In genomic region chr4:99354241-99354640, GRCm38 (mm10) we compare ENCODE assay signal across 11 mouse cellular contexts. TPM values are rescaled to one million over a fixed set of nuclear protein-coding genes. Genes with fewer than 3 reads are reported as not detected.
DNase-seq lines count a peak whose midpoint lies in the region; ATAC-seq and TF ChIP-seq lines count a peak whose summit lies in the region.
"Had no signal": no experiment of that assay in that cellular context is flagged by ENCODE, and none has a peak within 500 bp of the region (broad histone marks: within the 10 kb centered on the region; RNA-seq: fewer than 3 reads in every experiment).

No protein-coding gene starts in this region.

- no peaks in the 10 kb centered on the region for H3K36me3 ChIP-seq in intestine, embryonic 16.5 days (ENCODE audit: control insufficient read depth, insufficient read depth, low read length)
- H3K36me3 ChIP-seq in intestine, postnatal 0 days (ENCODE audit: control insufficient read depth, insufficient read depth) = no peaks in the 10 kb centered on the region
- H3K36me3 ChIP-seq in forebrain, embryonic 13.5 days (ENCODE audit: poor library complexity, severe bottlenecking) = no peaks in the 10 kb centered on the region
- no peaks in the 10 kb centered on the region for H3K36me3 ChIP-seq in midbrain, embryonic 16.5 days (ENCODE audit: control insufficient read depth, insufficient read depth, low read length)
- H3K36me3 ChIP-seq: G1E; heart, embryonic 15.5 days had no signal

- no peak overlapping the region for H3K27ac ChIP-seq in intestine, embryonic 16.5 days (ENCODE audit: low read length)
- H3K27ac ChIP-seq in intestine, postnatal 0 days (ENCODE audit: low read depth, low read length) = no peak overlapping the region
- no peak overlapping the region for H3K27ac ChIP-seq in forebrain, embryonic 13.5 days
- H3K27ac ChIP-seq in midbrain, embryonic 16.5 days (ENCODE audit: low read length) = no peak overlapping the region
- H3K27ac ChIP-seq: heart, embryonic 15.5 days had no signal

- H3K9me3 ChIP-seq in intestine, embryonic 16.5 days (ENCODE audit: control insufficient read depth, low read length) = no peaks in the 10 kb centered on the region
- no peaks in the 10 kb centered on the region for H3K9me3 ChIP-seq in intestine, postnatal 0 days (ENCODE audit: control insufficient read depth)
- peaks cover under 1% of the 10 kb centered on the region; the same call in 1 of the 2 replicates for H3K9me3 ChIP-seq in forebrain, embryonic 13.5 days (replicated peaks)
- H3K9me3 ChIP-seq in midbrain, embryonic 16.5 days (replicated peaks; ENCODE audit: control insufficient read depth, low read length, poor library complexity, severe bottlenecking) = no peaks in the 10 kb centered on the region
- H3K9me3 ChIP-seq: heart, embryonic 15.5 days had no signal

- H3K4me1 ChIP-seq in intestine, embryonic 16.5 days (ENCODE audit: control insufficient read depth, insufficient read depth, low read length) = no peaks in the 10 kb centered on the region
- H3K4me1 ChIP-seq in intestine, postnatal 0 days (replicated peaks; ENCODE audit: control insufficient read depth, insufficient read depth, low read length) = no peaks in the 10 kb centered on the region
- H3K4me1 ChIP-seq in forebrain, embryonic 13.5 days = peaks cover 24% of the 10 kb centered on the region
- H3K4me1 ChIP-seq in midbrain, embryonic 16.5 days (ENCODE audit: control insufficient read depth, insufficient read depth, low read length) = peaks cover 19% of the 10 kb centered on the region
- H3K4me1 ChIP-seq: heart, embryonic 15.5 days had no signal

- H3K4me2 ChIP-seq in intestine, embryonic 16.5 days (ENCODE audit: low read depth, low read length) = 0 out of 2 replicates have a peak overlapping the region, but pooled peaks have one; percentile 2
- H3K4me2 ChIP-seq in intestine, postnatal 0 days (replicated peaks; ENCODE audit: low read depth) = no peak overlapping the region
- H3K4me2 ChIP-seq in forebrain, embryonic 13.5 days = peak overlapping the region; percentile 42
- H3K4me2 ChIP-seq in midbrain, embryonic 16.5 days (ENCODE audit: low read length) = peak overlapping the region; percentile 29
- H3K4me2 ChIP-seq: heart, embryonic 15.5 days had no signal

- H3K27me3 ChIP-seq in intestine, embryonic 16.5 days (replicated peaks; ENCODE audit: control insufficient read depth, insufficient read depth, low read length) = no peaks in the 10 kb centered on the region
- no peaks in the 10 kb centered on the region for H3K27me3 ChIP-seq in intestine, postnatal 0 days (replicated peaks; ENCODE audit: control insufficient read depth, insufficient read depth, low read length)
- peaks cover 13% of the 10 kb centered on the region for H3K27me3 ChIP-seq in forebrain, embryonic 13.5 days
- H3K27me3 ChIP-seq in midbrain, embryonic 16.5 days (ENCODE audit: control insufficient read depth, insufficient read depth, low read depth, low read length) = no peaks in the 10 kb centered on the region

- no peak for ATAC-seq in intestine, embryonic 16.5 days
- no peak for ATAC-seq in intestine, postnatal 0 days
- ATAC-seq in forebrain, embryonic 13.5 days = peak; percentile 61
- peak; percentile 67 for ATAC-seq in midbrain, embryonic 16.5 days
- ATAC-seq in megakaryocyte-erythroid progenitor cell, adult 5-6 weeks (replicated peaks; ENCODE audit: low FRiP score, low TSS enrichment, poor library complexity, severe bottlenecking) = no peak

- 54% methylated on average over 17 of the region's 17 CpGs for WGBS in intestine, embryonic 16.5 days
- WGBS in intestine, postnatal 0 days = 71% methylated on average over 16 of the region's 17 CpGs
- 19% methylated on average over 7 of the region's 17 CpGs for WGBS in forebrain, embryonic 13.5 days
- 55% methylated on average over 16 of the region's 17 CpGs for WGBS in midbrain, embryonic 16.5 days

- no peak for TF ChIP-seq CTCF in intestine, postnatal 0 days (IDR thresholded peaks at IDR 0.05; ENCODE audit: low read depth)

- no peak overlapping the region for H3K9ac ChIP-seq in intestine, embryonic 16.5 days (ENCODE audit: low read depth, low read length)
- no peak overlapping the region for H3K9ac ChIP-seq in intestine, postnatal 0 days (ENCODE audit: low read depth, low read length)
- no peak overlapping the region for H3K9ac ChIP-seq in forebrain, embryonic 13.5 days
- H3K9ac ChIP-seq in midbrain, embryonic 16.5 days (ENCODE audit: low read depth, low read length) = no peak overlapping the region
- H3K9ac ChIP-seq: heart, embryonic 15.5 days had no signal

- DNase-seq in ZHBTc4 (ENCODE audit: low read depth, low spot score) = peak; percentile 39
- DNase-seq in c-Kit-positive CD71-positive TER-119-positive erythroid progenitor cells, embryonic 14.5 days (ENCODE audit: low spot score) = no peak
- no peak for DNase-seq in urinary bladder, postnatal 36 days (ENCODE audit: low spot score in 2 of 2)
- DNase-seq: thymus, adult 2 months had no signal

- H3K4me3 ChIP-seq in intestine, embryonic 16.5 days (ENCODE audit: low read length) = no peak overlapping the region
- no peak overlapping the region for H3K4me3 ChIP-seq in intestine, postnatal 0 days (ENCODE audit: low read depth, low read length)
- no peak overlapping the region for H3K4me3 ChIP-seq in forebrain, embryonic 13.5 days
- no peak overlapping the region for H3K4me3 ChIP-seq in midbrain, embryonic 16.5 days (ENCODE audit: low read depth, low read length)
- H3K4me3 ChIP-seq: heart, embryonic 15.5 days had no signal

RNA-seq across cellular contexts. Expression of gene Gm12689, which starts 58.5 kb away (rescaled TPM):
- polyA plus RNA-seq in intestine, embryonic 16.5 days (2015; fragmentation: Nextera tagmentation; extraction: Ambion mirVana) = 0.12 TPM in 1 of 2 replicates, not detected in the other
- 0.22 and 0.33 TPM in 2 replicates for polyA plus RNA-seq in intestine, postnatal 0 days (2015; fragmentation: Nextera tagmentation; extraction: Ambion mirVana)
- polyA plus RNA-seq in forebrain, embryonic 13.5 days (2015; fragmentation: Nextera tagmentation; extraction: Ambion mirVana) = 0.13 and 0.32 TPM in 2 replicates
- polyA plus RNA-seq in midbrain, embryonic 16.5 days (2015; fragmentation: Nextera tagmentation; extraction: Ambion mirVana) = 0.44 and 0.46 TPM in 2 replicates
- total RNA-seq in megakaryocyte-erythroid progenitor cell, adult 5-6 weeks (2014; fragmentation: Nextera tagmentation) = 1.8 TPM in 1 of 2 replicates, not detected in the other
- total RNA-seq in megakaryocyte-erythroid progenitor cell, adult 5-6 weeks (2017) = 0.69 TPM in 1 of 2 replicates, not detected in the other
- total RNA-seq: G1E had no signal
- polyA plus RNA-seq: G1E; heart, embryonic 15.5 days; thymus, adult 2 months had no signal

Comparison
In these comparisons a context has a peak if more than half of its experiments do, and no peak if none do; other contexts are left out.
1. ATAC-seq: peak in forebrain, embryonic 13.5 days (single experiment) and midbrain, embryonic 16.5 days (single experiment); none in intestine, embryonic 16.5 days (single experiment), intestine, postnatal 0 days (single experiment) and megakaryocyte-erythroid progenitor cell, adult 5-6 weeks (single experiment).